Mouse (Mus musculus) erythroblast, adult 5-6 weeks (primary cell): Measurements from ENCODE around the gene Zscan20. TPM values are rescaled to one million over a fixed set of nuclear protein-coding genes. Genes with fewer than 3 reads are reported as not detected.

Source experiments
- total RNA-seq, 2 experiments: library from RNA; stranded (forward) in 1 of 2; stranded (reverse) in 1 of 2; fragments of 150-400 nt in 1 of 2; fragments of 200-764, 138-1000 nt in 1 of 2; gene quantifications; 2 replicates each; pipeline versions ENCODE4 v1.2.3 to v1.2.4; 2015 to 2017; ENCODE audit warnings: low replicate concordance in 2 of 2

Zscan20 gene
- total RNA-seq, 2 experiments from 2014 or later: 0.85 TPM; not detected in 1

Other genes with a start within 250 kb of the Zscan20 start
- gene Tlr12, start 8.5 kb upstream of the Zscan20 start, total RNA-seq (2015; ENCODE audit: low replicate concordance): 0.19 and 4.0 TPM in 2 replicates
- gene Tlr12, start 8.5 kb upstream of the Zscan20 start, total RNA-seq (2017; ENCODE audit: low replicate concordance): 0.09 and 0.14 TPM in 2 replicates
- 7.1 and 14.0 TPM in 2 replicates for gene Phc2, start 44.6 kb upstream of the Zscan20 start, total RNA-seq (2015; ENCODE audit: low replicate concordance)
- gene Phc2, start 44.6 kb upstream of the Zscan20 start, total RNA-seq (2017; ENCODE audit: low replicate concordance): 3.3 and 4.5 TPM in 2 replicates
- gene A3galt2, start 145.3 kb upstream of the Zscan20 start, total RNA-seq (2015; ENCODE audit: low replicate concordance): not detected in 2 replicates
- not detected in 2 replicates for gene A3galt2, start 145.3 kb upstream of the Zscan20 start, total RNA-seq (2017; ENCODE audit: low replicate concordance)
- 2.1 and 4.6 TPM in 2 replicates for gene Zfp362, start 195.9 kb upstream of the Zscan20 start, total RNA-seq (2015; ENCODE audit: low replicate concordance)
- gene Zfp362, start 195.9 kb upstream of the Zscan20 start, total RNA-seq (2017; ENCODE audit: low replicate concordance): 0.09 and 0.98 TPM in 2 replicates